Mouse (Mus musculus): ENCODE data around the gene Rpn2.

Gene Rpn2

GRCm38 (mm10) chr2:157278717-157279415 is at the start of gene Rpn2:
Gene Rpn2 (plus strand): TSS chr2:157279017.
- peak; percentile 99 for DNase-seq (ENCODE audit: inconsistent ontology term)

- DNase-seq (ENCODE audit: inconsistent ontology term): no peak
Measured at GRCm38 (mm10) chr2:157235946-157236345, 42.9 kb upstream of the Rpn2 start.

- DNase-seq (ENCODE audit: inconsistent ontology term): no peak
Measured at GRCm38 (mm10) chr2:157245001-157245400, 33.8 kb upstream of the Rpn2 start.

- DNase-seq (ENCODE audit: inconsistent ontology term): no peak
Measured at GRCm38 (mm10) chr2:157245603-157246002, 33.2 kb upstream of the Rpn2 start.

- no peak for DNase-seq (ENCODE audit: inconsistent ontology term)
Measured at GRCm38 (mm10) chr2:157248111-157248510, 30.7 kb upstream of the Rpn2 start.

- DNase-seq (ENCODE audit: inconsistent ontology term): peak; percentile 14
Measured at GRCm38 (mm10) chr2:157259720-157260119, 19.1 kb upstream of the Rpn2 start.

GRCm38 (mm10) chr2:157261930-157262329 is 16.9 kb upstream of the Rpn2 start:
- DNase-seq (ENCODE audit: inconsistent ontology term): no peak

- DNase-seq (ENCODE audit: inconsistent ontology term): no peak
Measured at GRCm38 (mm10) chr2:157262506-157262905, 16.3 kb upstream of the Rpn2 start.

- DNase-seq (ENCODE audit: inconsistent ontology term): no peak
Measured at GRCm38 (mm10) chr2:157263101-157263500, 15.7 kb upstream of the Rpn2 start.

GRCm38 (mm10) chr2:157263832-157264231 is 15.0 kb upstream of the Rpn2 start:
- no peak for DNase-seq (ENCODE audit: inconsistent ontology term)

GRCm38 (mm10) chr2:157279416-157279800 is 591 bp downstream of the Rpn2 start, which contains the start of gene Mroh8:
Gene Mroh8 (minus strand): TSS chr2:157279549.
- no peak for DNase-seq (ENCODE audit: inconsistent ontology term)

GRCm38 (mm10) chr2:157283321-157283720 is 4.5 kb downstream of the Rpn2 start:
- DNase-seq (ENCODE audit: inconsistent ontology term): no peak

GRCm38 (mm10) chr2:157287542-157287941 is 8.7 kb downstream of the Rpn2 start:
- peak; percentile 26 for DNase-seq (ENCODE audit: inconsistent ontology term)

- no peak for DNase-seq (ENCODE audit: inconsistent ontology term)
Measured at GRCm38 (mm10) chr2:157288996-157289395, 10.2 kb downstream of the Rpn2 start.

- peak; percentile 63 for DNase-seq (ENCODE audit: inconsistent ontology term)
Measured at GRCm38 (mm10) chr2:157292093-157292492, 13.3 kb downstream of the Rpn2 start.

GRCm38 (mm10) chr2:157296105-157296689 is 17.4 kb downstream of the Rpn2 start:
- DNase-seq (ENCODE audit: inconsistent ontology term): no peak

- no peak for DNase-seq (ENCODE audit: inconsistent ontology term)
Measured at GRCm38 (mm10) chr2:157300051-157300450, 21.2 kb downstream of the Rpn2 start.

GRCm38 (mm10) chr2:157303096-157303495 is 24.3 kb downstream of the Rpn2 start:
- no peak for DNase-seq (ENCODE audit: inconsistent ontology term)

GRCm38 (mm10) chr2:157306091-157307032 is 27.5 kb downstream of the Rpn2 start:
- no peak for DNase-seq (ENCODE audit: inconsistent ontology term)

GRCm38 (mm10) chr2:157307715-157308265 is 29.0 kb downstream of the Rpn2 start:
- no peak for DNase-seq (ENCODE audit: inconsistent ontology term)

GRCm38 (mm10) chr2:157308273-157308917 is 29.6 kb downstream of the Rpn2 start:
- no peak for DNase-seq (ENCODE audit: inconsistent ontology term)

Measured in Muller cell, postnatal 12 days (primary cell).